Comparison of ENCODE assay signal across 8 mouse cellular contexts in genomic region chr11:120572417-120572751, GRCm38 (mm10). TPM values are rescaled to one million over a fixed set of nuclear protein-coding genes. Genes with fewer than 3 reads are reported as not detected.
DNase-seq lines count a peak whose midpoint lies in the region; ATAC-seq and TF ChIP-seq lines count a peak whose summit lies in the region.

No protein-coding gene starts in this region.

- no peaks in the 10 kb centered on the region for H3K27me3 ChIP-seq in liver, adult 2 months (ENCODE audit: control insufficient read depth, insufficient read depth, low read length)
- no peaks in the 10 kb centered on the region for H3K27me3 ChIP-seq in embryonic facial prominence, embryonic 13.5 days
- H3K27me3 ChIP-seq in intestine, embryonic 15.5 days (replicated peaks), result no peaks in the 10 kb centered on the region
- no peaks in the 10 kb centered on the region for H3K27me3 ChIP-seq in neural tube, embryonic 12.5 days (replicated peaks)

- TF ChIP-seq POLR2A in liver, adult 2 months (IDR thresholded peaks at IDR 0.05; ENCODE audit: extremely low read depth, insufficient read depth, low read length), result no peak

- no peak for DNase-seq in liver, adult 2 months (ENCODE audit: extremely low read depth, low read depth, low spot score)
- DNase-seq in liver, result no peak
- DNase-seq in right cerebral cortex, postnatal 14 days, result no peak
- no peak for DNase-seq in kidney, postnatal 25 days
- no peak for DNase-seq in thymus, postnatal 36 days

- ATAC-seq in embryonic facial prominence, embryonic 13.5 days (ENCODE audit: insufficient number of reproducible peaks, insufficient read depth, low FRiP score, low TSS enrichment, low read depth), result peak; percentile 28
- ATAC-seq in intestine, embryonic 15.5 days, result peak; percentile 22
- ATAC-seq in neural tube, embryonic 12.5 days (ENCODE audit: low FRiP score, low read depth), result peak; percentile 49

- H3K4me3 ChIP-seq in liver, adult 2 months (ENCODE audit: insufficient read depth, low read depth, low read length), result peak overlapping the region; percentile 96
- peak overlapping the region; percentile 98 for H3K4me3 ChIP-seq in embryonic facial prominence, embryonic 13.5 days
- H3K4me3 ChIP-seq in intestine, embryonic 15.5 days (replicated peaks), result peak overlapping the region; percentile 96
- H3K4me3 ChIP-seq in neural tube, embryonic 12.5 days, result peak overlapping the region; percentile 98

- peaks cover 35% of the 10 kb centered on the region for H3K4me1 ChIP-seq in liver, adult 2 months (ENCODE audit: control insufficient read depth, insufficient read depth, low read length)
- H3K4me1 ChIP-seq in embryonic facial prominence, embryonic 13.5 days, result peaks cover 36% of the 10 kb centered on the region
- H3K4me1 ChIP-seq in intestine, embryonic 15.5 days (replicated peaks), result peaks cover 30% of the 10 kb centered on the region
- peaks cover 25% of the 10 kb centered on the region for H3K4me1 ChIP-seq in neural tube, embryonic 12.5 days

- no peak for TF ChIP-seq CTCF in liver, adult 2 months (IDR thresholded peaks at IDR 0.05; ENCODE audit: low read depth, low read length)

- H3K36me3 ChIP-seq in liver, adult 2 months (ENCODE audit: control insufficient read depth, insufficient read depth, low read length), result peaks cover 33% of the 10 kb centered on the region
- peaks cover 51% of the 10 kb centered on the region for H3K36me3 ChIP-seq in embryonic facial prominence, embryonic 13.5 days
- H3K36me3 ChIP-seq in intestine, embryonic 15.5 days, result peaks cover 30% of the 10 kb centered on the region
- peaks cover 35% of the 10 kb centered on the region for H3K36me3 ChIP-seq in neural tube, embryonic 12.5 days

- H3K27ac ChIP-seq in liver, adult 2 months (replicated peaks; ENCODE audit: insufficient read depth, low read depth, low read length), result peak overlapping the region; percentile 78
- peak overlapping the region; percentile 96 for H3K27ac ChIP-seq in embryonic facial prominence, embryonic 13.5 days
- peak overlapping the region; percentile 85 for H3K27ac ChIP-seq in intestine, embryonic 15.5 days
- H3K27ac ChIP-seq in neural tube, embryonic 12.5 days, result peak overlapping the region; percentile 72; the same call in 1 of the 2 replicates

- peak overlapping the region; percentile 96 for H3K9ac ChIP-seq in liver, adult 2 months (ENCODE audit: low read depth, low read length)
- peak overlapping the region; percentile 98 for H3K9ac ChIP-seq in embryonic facial prominence, embryonic 13.5 days
- peak overlapping the region; percentile 93 for H3K9ac ChIP-seq in intestine, embryonic 15.5 days
- peak overlapping the region; percentile 96 for H3K9ac ChIP-seq in neural tube, embryonic 12.5 days

- peak overlapping the region; percentile 91 for H3K4me2 ChIP-seq in embryonic facial prominence, embryonic 13.5 days
- peak overlapping the region; percentile 85 for H3K4me2 ChIP-seq in intestine, embryonic 15.5 days (replicated peaks)
- H3K4me2 ChIP-seq in neural tube, embryonic 12.5 days (replicated peaks), result peak overlapping the region; percentile 94

- under 1% methylated on average over 24 of the region's 24 CpGs for WGBS in liver, adult 2 months
- WGBS in embryonic facial prominence, embryonic 13.5 days, result under 1% methylated on average over 24 of the region's 24 CpGs
- 0% methylated on average over 15 of the region's 24 CpGs for WGBS in intestine, embryonic 15.5 days
- WGBS in neural tube, embryonic 12.5 days, result under 1% methylated on average over 23 of the region's 24 CpGs

- no peaks in the 10 kb centered on the region for H3K9me3 ChIP-seq in embryonic facial prominence, embryonic 13.5 days
- H3K9me3 ChIP-seq in intestine, embryonic 15.5 days, result no peaks in the 10 kb centered on the region
- H3K9me3 ChIP-seq in neural tube, embryonic 12.5 days, result no peaks in the 10 kb centered on the region

- peaks cover 17% of the 10 kb centered on the region for H3K79me2 ChIP-seq in liver, adult 2 months (ENCODE audit: control insufficient read depth, insufficient read depth, low read length)

RNA-seq across cellular contexts. Expression of gene P4hb, which starts 0.7 kb away (rescaled TPM):
- 933 and 951 TPM in 2 replicates for total RNA-seq in liver, adult 2 months (2014; rRNA removed)
- polyA plus RNA-seq in liver, adult 2 months (2012; rRNA removed), result 683 and 737 TPM in 2 replicates
- polyA plus RNA-seq in embryonic facial prominence, embryonic 13.5 days (2015; fragmentation: Nextera tagmentation; extraction: Ambion mirVana), result 684 and 710 TPM in 2 replicates
- polyA plus RNA-seq in intestine, embryonic 15.5 days (2015; fragmentation: Nextera tagmentation; extraction: Ambion mirVana), result 992 and 1,107 TPM in 2 replicates
- polyA plus RNA-seq in neural tube, embryonic 12.5 days (2016; fragmentation: Nextera tagmentation; extraction: Ambion mirVana), result 425 and 451 TPM in 2 replicates

RNA-seq across cellular contexts. Expression of gene Arhgdia, which starts 9.0 kb away (rescaled TPM):
- total RNA-seq in liver, adult 2 months (2014; rRNA removed), result 14.9 and 22.3 TPM in 2 replicates
- polyA plus RNA-seq in liver, adult 2 months (2012; rRNA removed), result 142 and 188 TPM in 2 replicates
- 535 and 580 TPM in 2 replicates for polyA plus RNA-seq in embryonic facial prominence, embryonic 13.5 days (2015; fragmentation: Nextera tagmentation; extraction: Ambion mirVana)
- 559 and 611 TPM in 2 replicates for polyA plus RNA-seq in intestine, embryonic 15.5 days (2015; fragmentation: Nextera tagmentation; extraction: Ambion mirVana)
- polyA plus RNA-seq in neural tube, embryonic 12.5 days (2016; fragmentation: Nextera tagmentation; extraction: Ambion mirVana), result 582 and 606 TPM in 2 replicates

RNA-seq across cellular contexts. Expression of gene Ppp1r27, which starts 21.5 kb away (rescaled TPM):
- 0.28 TPM in 1 of 2 replicates, not detected in the other for total RNA-seq in liver, adult 2 months (2014; rRNA removed)
- polyA plus RNA-seq in liver, adult 2 months (2012; rRNA removed), result not detected in 2 replicates
- not detected in 2 replicates for polyA plus RNA-seq in embryonic facial prominence, embryonic 13.5 days (2015; fragmentation: Nextera tagmentation; extraction: Ambion mirVana)
- polyA plus RNA-seq in intestine, embryonic 15.5 days (2015; fragmentation: Nextera tagmentation; extraction: Ambion mirVana), result not detected in 2 replicates
- not detected in 2 replicates for polyA plus RNA-seq in neural tube, embryonic 12.5 days (2016; fragmentation: Nextera tagmentation; extraction: Ambion mirVana)

RNA-seq across cellular contexts. Expression of gene Mcrip1, which starts 22.9 kb away (rescaled TPM):
- 11.7 and 13.6 TPM in 2 replicates for total RNA-seq in liver, adult 2 months (2014; rRNA removed)
- 36.8 and 44.4 TPM in 2 replicates for polyA plus RNA-seq in liver, adult 2 months (2012; rRNA removed)
- polyA plus RNA-seq in embryonic facial prominence, embryonic 13.5 days (2015; fragmentation: Nextera tagmentation; extraction: Ambion mirVana), result 219 and 247 TPM in 2 replicates
- 135 and 142 TPM in 2 replicates for polyA plus RNA-seq in intestine, embryonic 15.5 days (2015; fragmentation: Nextera tagmentation; extraction: Ambion mirVana)
- polyA plus RNA-seq in neural tube, embryonic 12.5 days (2016; fragmentation: Nextera tagmentation; extraction: Ambion mirVana), result 234 and 239 TPM in 2 replicates

RNA-seq across cellular contexts. Expression of gene Alyref, which starts 25.8 kb away (rescaled TPM):
- total RNA-seq in liver, adult 2 months (2014; rRNA removed), result 33.8 and 34.5 TPM in 2 replicates
- 12.6 and 12.9 TPM in 2 replicates for polyA plus RNA-seq in liver, adult 2 months (2012; rRNA removed)
- 492 and 529 TPM in 2 replicates for polyA plus RNA-seq in embryonic facial prominence, embryonic 13.5 days (2015; fragmentation: Nextera tagmentation; extraction: Ambion mirVana)
- 406 and 459 TPM in 2 replicates for polyA plus RNA-seq in intestine, embryonic 15.5 days (2015; fragmentation: Nextera tagmentation; extraction: Ambion mirVana)
- polyA plus RNA-seq in neural tube, embryonic 12.5 days (2016; fragmentation: Nextera tagmentation; extraction: Ambion mirVana), result 509 and 592 TPM in 2 replicates
